Mouse (Mus musculus): Measurements from ENCODE around the gene Xpo1. TPM values are rescaled to one million over a fixed set of nuclear protein-coding genes. Genes with fewer than 3 reads are reported as not detected.

Xpo1 gene
- 100 to 1,000 TPM; 122 to 132 TPM for total RNA-seq (2023)

DNA sequence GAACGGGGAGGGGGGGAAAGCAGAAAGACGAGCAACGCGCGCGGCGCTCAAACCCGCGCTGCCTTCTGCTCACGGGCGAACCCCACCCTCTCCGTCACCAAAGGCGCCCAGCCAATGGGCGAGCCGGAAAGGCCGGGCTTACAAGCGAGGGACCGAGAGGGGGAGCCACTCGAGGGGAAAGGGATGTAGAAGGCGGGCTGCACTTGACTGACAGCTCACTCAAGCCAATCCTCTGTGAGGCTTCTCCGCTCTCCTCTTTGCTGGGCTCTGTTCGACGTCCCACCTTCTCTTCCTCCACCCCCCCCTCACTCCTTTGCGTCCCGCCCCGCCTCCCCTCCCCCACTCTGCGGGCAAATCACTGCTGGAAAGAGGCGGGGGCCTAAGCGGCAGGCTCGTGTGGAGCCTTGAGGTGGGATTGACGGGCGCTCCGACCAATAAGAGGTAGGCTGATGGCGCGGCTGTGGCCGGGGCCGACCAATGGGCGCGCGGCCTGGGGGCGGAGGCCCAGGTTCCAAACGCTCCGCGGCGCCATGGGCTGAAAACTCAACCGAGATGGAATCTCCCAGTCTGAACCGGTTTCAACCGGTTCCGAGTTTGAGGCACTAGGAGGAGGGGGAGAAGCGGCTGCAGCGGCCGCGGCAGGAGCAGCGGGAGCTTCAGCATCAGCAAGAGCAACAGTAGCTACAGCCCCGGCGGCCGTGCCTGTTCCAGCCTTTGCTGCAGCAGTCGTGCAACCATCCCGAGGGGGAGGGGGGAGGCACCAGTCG lies at the start of gene Xpo1:
TSS of gene Xpo1 (plus strand) at position 615 of the 767 bp plus-strand sequence.

DNA sequence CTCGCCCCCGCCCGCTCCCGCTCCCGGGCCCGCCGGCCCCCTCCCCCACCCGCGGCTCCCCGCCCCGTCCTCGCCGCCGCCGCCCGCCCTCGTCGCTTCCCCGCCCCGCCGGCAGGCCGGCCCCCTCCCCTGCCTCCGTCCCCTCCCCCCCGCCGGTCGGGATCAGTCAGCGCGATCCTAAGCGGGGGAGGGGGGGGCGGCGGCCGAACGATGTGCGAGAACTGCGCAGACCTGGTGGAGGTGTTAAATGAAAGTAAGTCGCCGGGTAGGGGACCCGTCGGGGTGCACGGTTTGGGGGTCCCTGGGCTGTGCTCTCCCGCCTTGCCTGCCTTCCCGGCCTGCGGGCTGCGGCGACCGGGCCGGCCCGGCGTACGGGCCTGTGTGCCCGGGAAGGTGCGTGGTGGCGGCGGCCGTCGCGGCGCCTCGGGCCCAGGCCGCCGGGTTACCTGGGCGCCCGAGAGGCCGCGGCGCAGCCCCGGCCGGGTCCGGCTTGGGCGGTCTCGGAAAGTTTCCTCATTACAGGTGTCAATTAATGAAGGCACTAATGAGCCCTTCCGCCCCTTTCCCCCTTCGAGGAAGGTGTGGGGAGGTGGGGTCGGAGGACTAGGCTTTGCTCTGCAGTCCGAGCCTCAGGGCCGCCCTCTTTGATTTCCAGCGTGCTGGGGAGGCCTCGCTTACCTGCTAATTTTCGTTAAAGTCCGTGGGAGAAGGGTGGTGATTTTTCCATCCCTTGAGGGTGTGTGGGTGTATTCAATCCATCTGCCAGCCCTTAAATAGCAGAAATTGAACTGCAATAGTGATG lies 51.1 kb downstream of the Xpo1 start, which contains the start of gene Usp34:
TSS of gene Usp34 (plus strand) at position 132 of the 802 bp plus-strand sequence.

Other genes starting within 250 kb of the Xpo1 start
- 1 to 10 TPM; 5.6 to 6.0 TPM for gene Fam161a, start 248.5 kb upstream of the Xpo1 start, total RNA-seq (2023)
- 100 to 1,000 TPM; 101 to 105 TPM for gene Usp34, start 50.9 kb downstream of the Xpo1 start, total RNA-seq (2023)
- gene Ahsa2, start 242.0 kb downstream of the Xpo1 start, total RNA-seq (2023): 10 to 100 TPM; 45.6 to 58.7 TPM

All from T-cell, adult 66 days (primary cell).